Mouse (Mus musculus) forebrain, postnatal 0 days (tissue): ENCODE measurements at regions not wholly inside any gene's neighbourhood (a gene's known extent, or its start where the extent isn't known, plus 50 kb on each side); places are given as distances from the start of the nearest gene placed in this dataset.

ENCODE experiments used
- ATAC-seq: fragments of 200-750 bp; cut with Nextera tagmentation; 2 replicates; pipeline ENCODE4 v1.8.0; 2017; ENCODE audit warnings: mild to moderate bottlenecking, moderate library complexity
- DNase-seq: peaks from one replicate; pipeline ENCODE4 v3.0.0-alpha.2; 2015
- H3K27ac ChIP-seq: fragments of 300-500 bp; sonication (generic); 2 replicates; pipeline ENCODE4 v1.5.1; 2014; ENCODE audit warnings: low read depth, mild to moderate bottlenecking, antibody characterized with exemption, low read length, moderate library complexity, mixed read lengths
- H3K27me3 ChIP-seq: fragments of 300-500 bp; sonication (generic); 2 replicates; pipeline ENCODE4 v1.6.1; 2014; ENCODE audit warnings: mild to moderate bottlenecking, low read length, mixed read lengths; ENCODE audit not compliant: insufficient read depth
- H3K36me3 ChIP-seq: fragments of 300-500 bp; sonication (generic); 2 replicates; pipeline ENCODE4 v1.6.1; 2014; ENCODE audit warnings: mild to moderate bottlenecking, moderate library complexity; ENCODE audit not compliant: insufficient read depth
- H3K4me1 ChIP-seq: fragments of 300-500 bp; sonication (generic); 2 replicates; pipeline ENCODE4 v1.6.1; 2014; ENCODE audit warnings: antibody characterized with exemption; ENCODE audit not compliant: insufficient read depth
- H3K4me2 ChIP-seq: fragments of 300-500 bp; sonication (generic); 2 replicates; pipeline ENCODE4 v1.6.1; 2014; ENCODE audit warnings: low read depth, mild to moderate bottlenecking, moderate library complexity
- H3K4me3 ChIP-seq: fragments of 300-500 bp; sonication (generic); 2 replicates; pipeline ENCODE4 v1.5.1; 2014; ENCODE audit warnings: low read depth, low read length, mixed read lengths
- H3K9ac ChIP-seq: fragments of 300-500 bp; sonication (generic); 2 replicates; pipeline ENCODE4 v1.6.1; 2014; ENCODE audit warnings: mild to moderate bottlenecking
- H3K9me3 ChIP-seq: fragments of 300-500 bp; sonication (generic); 2 replicates; pipeline ENCODE4 v1.6.1; 2016; ENCODE audit warnings: low read length
- CTCF ChIP-seq: sonication (generic); IDR thresholded peaks from 2 replicates; pipeline ENCODE4 v1.5.1; 2016; ENCODE audit warnings: antibody characterized with exemption, control low read depth, low read depth
- WGBS: fragments of 180-500 bp; shearing (Covaris S2); extraction: QIAGEN DNeasy Blood & Tissue Kit; methylation state at CpG from one replicate; pipeline ENCODE4 v1.1.7; 2014; 5-methylcytosine and 5-hydroxymethylcytosine counted together

GRCm38 (mm10) chr13:42608963-42609362 is 71.5 kb upstream of the Phactr1 start:
- Histone ChIP-seq H3K4me3 (no peak overlapping the region), H3K4me2 (no peak overlapping the region), H3K27ac (no peak overlapping the region), H3K9ac (no peak overlapping the region), H3K4me1 (no peaks in the 10 kb centered on the region), H3K36me3 (no peaks in the 10 kb centered on the region), H3K27me3 (no peaks in the 10 kb centered on the region), H3K9me3 (no peaks in the 10 kb centered on the region)
- WGBS = 22% methylated on average over 4 of the region's 4 CpGs
- ATAC-seq (no peak), DNase-seq (no peak)
- no peak for TF ChIP-seq CTCF

GRCm38 (mm10) chr13:42613326-42613725 is 67.1 kb upstream of the Phactr1 start:
- no peak for TF ChIP-seq CTCF
- Histone ChIP-seq H3K4me3 (no peak overlapping the region), H3K9ac (no peak overlapping the region), H3K4me2 (no peak overlapping the region), H3K27ac (no peak overlapping the region), H3K27me3 (no peaks in the 10 kb centered on the region), H3K9me3 (no peaks in the 10 kb centered on the region), H3K36me3 (no peaks in the 10 kb centered on the region), H3K4me1 (no peaks in the 10 kb centered on the region)
- no peak for DNase-seq
- ATAC-seq = no peak
- WGBS = 86% methylated on average over 4 of the region's 4 CpGs

DNA sequence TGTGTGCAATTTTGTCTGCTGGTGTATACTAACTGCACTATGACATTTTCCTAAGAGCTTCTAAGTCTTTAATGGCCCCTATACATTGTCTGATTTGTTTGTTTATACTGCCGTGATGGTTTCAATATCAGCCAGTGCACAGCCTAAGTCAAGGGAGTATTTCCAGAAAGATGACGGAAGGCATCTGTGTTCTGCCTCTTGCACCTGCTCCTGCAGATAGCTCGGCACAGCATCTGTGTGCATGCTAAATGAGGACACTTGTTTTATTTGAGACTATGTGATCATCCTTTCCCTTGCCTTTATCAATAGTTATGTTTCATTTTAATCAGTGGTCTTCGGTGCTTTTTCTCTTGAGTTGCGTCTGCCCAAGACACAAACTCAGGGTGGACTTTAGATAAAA is 64.6 kb upstream of the Phactr1 start:
- DNase-seq (peak; percentile 13), ATAC-seq (no peak)
- no peak for TF ChIP-seq CTCF
- no peaks in the 10 kb centered on the region for H3K9me3 ChIP-seq
- H3K27me3 ChIP-seq = no peaks in the 10 kb centered on the region
- no peak overlapping the region for H3K4me2 ChIP-seq
- no peak overlapping the region for H3K4me3 ChIP-seq
- H3K27ac ChIP-seq = no peak overlapping the region
- H3K4me1 ChIP-seq = no peaks in the 10 kb centered on the region
- H3K9ac ChIP-seq = no peak overlapping the region
- WGBS = 79% methylated on average over 5 of the region's 5 CpGs
- H3K36me3 ChIP-seq = no peaks in the 10 kb centered on the region

DNA sequence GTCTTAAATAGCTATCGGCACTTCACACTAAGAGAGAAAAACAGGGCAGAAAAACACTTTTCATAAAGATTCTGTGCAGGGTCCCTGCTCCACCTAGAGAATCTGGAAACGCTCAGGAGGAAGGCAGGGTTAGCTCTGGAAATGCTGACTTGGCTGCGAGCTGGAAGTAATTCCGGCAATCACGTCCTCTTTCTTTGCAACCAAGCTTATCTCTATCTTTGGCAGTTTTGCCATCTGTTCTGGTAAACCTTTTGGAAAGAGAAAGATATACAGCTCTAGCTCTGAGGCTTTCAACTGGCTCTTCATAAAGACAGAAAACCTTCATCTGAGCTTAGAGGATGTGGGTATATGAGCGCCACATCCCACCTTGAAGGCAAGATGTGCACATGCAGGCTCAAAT is 63.2 kb upstream of the Phactr1 start:
- no peak for TF ChIP-seq CTCF

DNA sequence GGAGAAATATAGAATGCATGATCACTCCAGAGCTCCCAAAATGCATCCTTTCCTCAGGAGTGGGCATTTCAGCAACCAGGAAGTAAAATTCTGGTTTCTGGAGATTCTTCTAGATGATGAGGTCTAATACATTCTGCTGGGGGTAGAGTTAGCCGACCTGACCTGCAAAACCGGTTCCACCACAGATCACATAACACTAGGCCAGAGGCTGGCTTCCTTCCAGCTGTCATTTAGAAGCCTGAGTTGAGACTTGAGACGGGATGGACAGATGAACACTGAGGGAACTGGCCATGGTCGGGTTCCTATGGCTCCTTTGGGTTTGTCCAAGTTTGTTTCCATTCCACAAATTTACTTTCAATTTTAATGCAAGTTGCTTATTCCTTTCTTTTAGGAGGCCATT is 62.6 kb upstream of the Phactr1 start:
- H3K9ac ChIP-seq = no peak overlapping the region
- H3K4me1 ChIP-seq = no peaks in the 10 kb centered on the region
- no peak for ATAC-seq
- no peak for DNase-seq
- H3K4me3 ChIP-seq = no peak overlapping the region
- no peaks in the 10 kb centered on the region for H3K9me3 ChIP-seq
- 60% methylated on average over 4 of the region's 4 CpGs for WGBS
- no peak overlapping the region for H3K27ac ChIP-seq
- no peak for TF ChIP-seq CTCF
- no peaks in the 10 kb centered on the region for H3K36me3 ChIP-seq
- H3K4me2 ChIP-seq = no peak overlapping the region
- H3K27me3 ChIP-seq = no peaks in the 10 kb centered on the region

More for the DNA sequence above, 63.2 kb upstream of the Phactr1 start:
- no peaks in the 10 kb centered on the region for H3K36me3 ChIP-seq
- no peaks in the 10 kb centered on the region for H3K9me3 ChIP-seq
- no peaks in the 10 kb centered on the region for H3K27me3 ChIP-seq
- no peak overlapping the region for H3K4me3 ChIP-seq
- DNase-seq = peak; percentile 27
- no peak overlapping the region for H3K9ac ChIP-seq
- H3K4me2 ChIP-seq = no peak overlapping the region
- 73% methylated on average over 6 of the region's 6 CpGs for WGBS
- H3K4me1 ChIP-seq = no peaks in the 10 kb centered on the region
- no peak for ATAC-seq
- peak overlapping the region; percentile 40; the same call in 1 of the 2 replicates for H3K27ac ChIP-seq

DNA sequence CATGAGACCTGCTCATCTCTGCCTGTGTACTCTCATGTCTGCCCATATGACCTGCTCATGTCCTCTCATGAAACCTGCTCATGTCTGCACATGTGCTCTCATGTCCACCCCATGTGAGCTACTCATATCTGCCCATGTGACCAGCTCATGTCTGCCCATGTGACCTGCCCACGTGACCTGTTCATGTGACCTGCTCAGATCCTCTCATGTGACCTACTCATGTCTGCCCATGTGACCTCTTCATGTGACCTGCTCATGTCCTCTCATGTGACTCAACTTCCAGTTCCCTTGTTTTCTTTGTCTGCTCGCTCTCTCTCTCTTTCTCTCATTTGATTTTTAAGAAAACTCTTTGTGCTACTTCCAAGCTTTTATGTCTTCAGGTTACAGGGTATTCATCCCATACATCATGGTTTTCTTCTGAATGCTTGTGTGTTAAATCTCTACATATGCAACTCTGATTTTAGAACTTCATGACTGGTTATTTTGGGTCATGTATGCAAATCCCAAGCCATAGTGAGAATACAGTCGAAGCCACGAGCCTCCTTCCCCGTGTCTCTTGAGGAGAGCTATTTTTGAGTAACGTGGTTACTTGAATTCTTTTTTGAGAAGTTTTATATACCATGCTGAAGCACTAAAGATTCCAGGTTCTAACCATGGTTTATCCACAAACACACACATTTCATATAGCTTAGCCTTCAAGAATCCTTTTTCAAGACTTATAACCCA is 60.7 kb upstream of the Phactr1 start:
- ATAC-seq = no peak
- 89% methylated on average over 6 of the region's 6 CpGs for WGBS
- H3K27ac ChIP-seq = no peak overlapping the region
- no peaks in the 10 kb centered on the region for H3K27me3 ChIP-seq
- H3K36me3 ChIP-seq = no peaks in the 10 kb centered on the region
- H3K4me3 ChIP-seq = no peak overlapping the region
- H3K4me2 ChIP-seq = no peak overlapping the region
- DNase-seq = no peak
- H3K9me3 ChIP-seq = no peaks in the 10 kb centered on the region
- no peak overlapping the region for H3K9ac ChIP-seq
- H3K4me1 ChIP-seq = no peaks in the 10 kb centered on the region
- TF ChIP-seq CTCF = no peak

DNA sequence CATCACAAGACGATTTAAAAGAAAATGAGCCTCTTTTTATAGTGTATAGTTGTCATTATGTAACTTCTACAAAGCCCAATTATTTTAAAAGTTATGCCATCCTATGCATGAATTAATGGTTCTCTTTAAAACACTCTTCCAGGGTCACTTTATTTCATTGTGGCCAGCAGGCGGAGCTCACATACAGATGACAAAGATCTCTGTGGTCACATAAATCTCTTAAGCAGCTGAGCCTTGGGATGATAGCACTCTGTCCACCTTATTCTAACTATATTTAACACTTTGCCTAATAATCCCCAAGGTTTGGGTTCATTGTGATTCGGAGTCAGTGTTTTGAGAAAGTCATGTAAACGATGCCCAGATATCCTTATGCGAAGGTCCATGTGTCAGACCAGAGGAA is 56.9 kb upstream of the Phactr1 start:
- no peak for ATAC-seq
- Histone ChIP-seq H3K27ac (no peak overlapping the region), H3K36me3 (no peaks in the 10 kb centered on the region), H3K9me3 (no peaks in the 10 kb centered on the region), H3K27me3 (no peaks in the 10 kb centered on the region), H3K4me1 (no peaks in the 10 kb centered on the region), H3K9ac (no peak overlapping the region), H3K4me3 (no peak overlapping the region), H3K4me2 (no peak overlapping the region)
- DNase-seq = peak; percentile 71
- peak; percentile 77 for TF ChIP-seq CTCF
- WGBS = 51% methylated on average over 5 of the region's 5 CpGs
